Mouse (Mus musculus) limb, embryonic 14.5 days (tissue): ENCODE data around the gene Zdhhc16. TPM values are rescaled to one million over a fixed set of nuclear protein-coding genes. Genes with fewer than 3 reads are reported as not detected.

Source experiments
- ATAC-seq: fragments of 200-750 bp; cut with Nextera tagmentation; 2 replicates; pipeline ENCODE4 v1.8.0; 2017; ENCODE audit warnings: low read depth, moderate number of reproducible peaks, moderate TSS enrichment; ENCODE audit not compliant: low FRiP score
- DNase-seq: peaks from one replicate; pipeline ENCODE4 v3.0.0-alpha.2; 2015; ENCODE audit warnings: low spot score
- H3K27ac ChIP-seq: fragments of 300-500 bp; sonication (generic); replicated peaks from 2 replicates; pipeline ENCODE4 v1.5.1; 2014; ENCODE audit warnings: low read depth, mild to moderate bottlenecking, low read length, moderate library complexity, mixed read lengths
- H3K27me3 ChIP-seq: fragments of 300-500 bp; sonication (generic); 2 replicates; pipeline ENCODE4 v1.6.1; 2014; ENCODE audit warnings: low read length, mixed read lengths; ENCODE audit not compliant: control insufficient read depth, insufficient read depth
- H3K36me3 ChIP-seq: fragments of 300-500 bp; sonication (generic); 2 replicates; pipeline ENCODE4 v1.6.1; 2014; ENCODE audit warnings: mild to moderate bottlenecking, low read length, moderate library complexity, mixed read lengths; ENCODE audit not compliant: control insufficient read depth, insufficient read depth
- H3K4me1 ChIP-seq: fragments of 300-500 bp; sonication (generic); 2 replicates; pipeline ENCODE4 v1.6.1; 2014; ENCODE audit warnings: antibody characterized with exemption, low read length, mixed read lengths; ENCODE audit not compliant: control insufficient read depth, insufficient read depth
- H3K4me2 ChIP-seq: fragments of 300-500 bp; sonication (generic); replicated peaks from 2 replicates; pipeline ENCODE4 v1.6.1; 2014; ENCODE audit warnings: low read depth, mild to moderate bottlenecking, low read length, moderate library complexity; ENCODE audit not compliant: severe bottlenecking
- H3K4me3 ChIP-seq: fragments of 300-500 bp; sonication (generic); replicated peaks from 2 replicates; pipeline ENCODE4 v1.5.1; 2014; ENCODE audit warnings: low read length
- H3K9ac ChIP-seq: fragments of 300-500 bp; sonication (generic); 2 replicates; pipeline ENCODE4 v1.6.1; 2014; ENCODE audit warnings: mild to moderate bottlenecking, low read depth, low read length, moderate library complexity; ENCODE audit not compliant: severe bottlenecking
- H3K9me3 ChIP-seq: fragments of 300-500 bp; sonication (generic); 2 replicates; pipeline ENCODE4 v1.6.1; 2016; ENCODE audit warnings: low read length; ENCODE audit not compliant: control insufficient read depth
- POLR2A ChIP-seq: fragments of 200-500 bp; IDR thresholded peaks from 2 replicates; pipeline ENCODE4 v1.8.0; 2012; ENCODE audit warnings: inconsistent platforms, mild to moderate bottlenecking, moderate library complexity, borderline replicate concordance; ENCODE audit not compliant: insufficient read depth, insufficient read length; ENCODE audit errors: extremely low read depth
- WGBS: fragments of 180-500 bp; shearing (Covaris S2); extraction: QIAGEN DNeasy Blood & Tissue Kit; methylation state at CpG from one replicate; pipeline ENCODE4 v1.1.7; 2014; 5-methylcytosine and 5-hydroxymethylcytosine counted together
- polyA plus RNA-seq, 2 experiments: library from polyadenylated mRNA; depleted of rRNA in 1 of 2; stranded (reverse) in 1 of 2; unstranded in 1 of 2; fragments of >200 nt; fragmentation: Nextera tagmentation in 1 of 2; extraction: Ambion mirVana in 1 of 2; gene quantifications; 2 replicates each; pipeline versions ENCODE4 v1.2.1 to v1.2.3; 2012 to 2014

Gene Zdhhc16
- polyA plus RNA-seq, 2 experiments = 79.2 to 114 TPM

- Histone ChIP-seq H3K27me3 (no peaks in the 10 kb centered on the region), H3K9ac (peak overlapping the region; percentile 36; the same call in 1 of the 2 replicates), H3K4me2 (peak overlapping the region; percentile 72), H3K36me3 (peaks cover 5% of the 10 kb centered on the region), H3K27ac (no peak overlapping the region), H3K4me1 (peaks cover 7% of the 10 kb centered on the region; the same call in 1 of the 2 replicates), H3K9me3 (no peaks in the 10 kb centered on the region), H3K4me3 (peak overlapping the region; percentile 71)
- no peak for TF ChIP-seq POLR2A
- 21% methylated on average over 18 of the region's 18 CpGs for WGBS
- ATAC-seq (peak; percentile 12; the same call in 1 of the 2 replicates), DNase-seq (no peak)
These were observed 37.0 kb upstream of the Zdhhc16 start for GRCm38 (mm10) chr19:41896319-41896711.

GRCm38 (mm10) chr19:41898860-41899259 is 34.4 kb upstream of the Zdhhc16 start:
- H3K4me3 ChIP-seq = no peak overlapping the region
- peak; percentile 57 for DNase-seq
- H3K27me3 ChIP-seq = no peaks in the 10 kb centered on the region
- H3K27ac ChIP-seq = no peak overlapping the region
- peaks cover 7% of the 10 kb centered on the region; the same call in 1 of the 2 replicates for H3K4me1 ChIP-seq
- ATAC-seq = no peak
- 46% methylated on average over 4 of the region's 4 CpGs for WGBS
- H3K9ac ChIP-seq = no peak overlapping the region
- TF ChIP-seq POLR2A = no peak
- H3K9me3 ChIP-seq = no peaks in the 10 kb centered on the region
- H3K4me2 ChIP-seq = no peak overlapping the region
- no peaks in the 10 kb centered on the region for H3K36me3 ChIP-seq

GRCm38 (mm10) chr19:41900495-41901090 is 32.7 kb upstream of the Zdhhc16 start:
- WGBS = 90% methylated on average over 8 of the region's 8 CpGs
- Histone ChIP-seq H3K36me3 (no peaks in the 10 kb centered on the region), H3K4me2 (no peak overlapping the region), H3K4me3 (no peak overlapping the region), H3K27me3 (no peaks in the 10 kb centered on the region), H3K4me1 (no peaks in the 10 kb centered on the region), H3K27ac (no peak overlapping the region), H3K9me3 (no peaks in the 10 kb centered on the region), H3K9ac (no peak overlapping the region)
- no peak for TF ChIP-seq POLR2A
- no peak for DNase-seq
- no peak for ATAC-seq

GRCm38 (mm10) chr19:41901696-41902095 is 31.6 kb upstream of the Zdhhc16 start:
- DNase-seq (peak; percentile 30), ATAC-seq (no peak)
- H3K4me2 ChIP-seq = no peak overlapping the region
- no peaks in the 10 kb centered on the region for H3K4me1 ChIP-seq
- H3K9ac ChIP-seq = no peak overlapping the region
- H3K36me3 ChIP-seq = no peaks in the 10 kb centered on the region
- TF ChIP-seq POLR2A = no peak
- no peaks in the 10 kb centered on the region for H3K27me3 ChIP-seq
- H3K27ac ChIP-seq = no peak overlapping the region
- no peak overlapping the region for H3K4me3 ChIP-seq
- no peaks in the 10 kb centered on the region for H3K9me3 ChIP-seq
- 54% methylated on average over 2 of the region's 2 CpGs for WGBS

GRCm38 (mm10) chr19:41902848-41903593 is 30.3 kb upstream of the Zdhhc16 start:
- no peaks in the 10 kb centered on the region for H3K27me3 ChIP-seq
- no peak overlapping the region for H3K4me3 ChIP-seq
- no peak overlapping the region for H3K4me2 ChIP-seq
- H3K9me3 ChIP-seq = no peaks in the 10 kb centered on the region
- H3K36me3 ChIP-seq = no peaks in the 10 kb centered on the region
- H3K4me1 ChIP-seq = no peaks in the 10 kb centered on the region
- 86% methylated on average over 10 of the region's 10 CpGs for WGBS
- no peak overlapping the region for H3K9ac ChIP-seq
- DNase-seq (no peak), ATAC-seq (no peak)
- no peak for TF ChIP-seq POLR2A
- H3K27ac ChIP-seq = no peak overlapping the region
